Mouse (Mus musculus): ENCODE results near the gene Itsn1.
A peak's percentile ranks its signal among the peaks of the same experiment; 100 is the strongest.

The Itsn1 gene

DNA sequence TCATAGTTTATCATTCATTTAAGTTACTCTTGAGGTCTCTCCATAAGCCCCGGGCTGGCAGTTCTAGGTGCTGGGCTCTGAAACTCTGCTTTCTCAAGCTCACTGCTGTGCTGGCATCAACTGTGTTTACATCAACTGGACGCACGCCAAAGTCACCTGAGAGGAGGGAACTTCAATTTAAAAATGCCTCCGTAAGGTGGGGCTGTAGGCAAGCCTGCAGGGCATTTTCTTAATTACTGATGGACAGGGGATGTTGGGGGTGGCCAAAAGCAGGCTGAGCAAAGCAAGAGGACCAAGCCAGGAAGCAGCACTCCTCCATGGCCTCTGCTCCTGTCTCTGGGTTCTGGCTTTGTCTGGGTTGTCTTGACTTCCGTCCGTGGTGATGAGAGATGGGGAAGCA is 211.6 kb downstream of the Itsn1 start:
- DNase-seq (ENCODE audit: low spot score in 2 of 2), result no peak

DNA sequence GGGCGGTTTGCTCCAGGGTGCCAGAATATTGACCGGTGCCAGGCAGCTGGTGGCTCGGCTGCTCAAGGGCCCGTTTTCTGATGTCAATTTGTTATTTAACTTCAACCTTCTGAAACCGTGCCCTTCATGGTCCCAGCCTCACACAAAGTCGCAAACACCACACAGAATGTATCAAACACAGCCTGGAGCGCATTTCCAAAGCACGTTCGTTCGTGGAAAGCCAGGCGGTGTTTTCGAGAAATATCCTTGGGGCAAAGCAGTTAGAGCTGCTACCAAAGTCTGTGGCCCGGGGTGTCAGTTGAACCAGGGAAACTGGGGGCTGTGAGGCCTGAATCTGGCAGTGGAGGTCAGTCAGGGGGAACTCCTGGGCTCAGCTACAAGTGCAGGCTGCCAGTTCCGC is 213.1 kb downstream of the Itsn1 start:
- no peak for DNase-seq (ENCODE audit: low spot score in 2 of 2)

- peak in 1 of 2 experiments; percentile 57 for DNase-seq (ENCODE audit: low spot score in 2 of 2)
These were observed 217.2 kb downstream of the Itsn1 start for GRCm38 (mm10) chr16:91946261-91946660.

DNA sequence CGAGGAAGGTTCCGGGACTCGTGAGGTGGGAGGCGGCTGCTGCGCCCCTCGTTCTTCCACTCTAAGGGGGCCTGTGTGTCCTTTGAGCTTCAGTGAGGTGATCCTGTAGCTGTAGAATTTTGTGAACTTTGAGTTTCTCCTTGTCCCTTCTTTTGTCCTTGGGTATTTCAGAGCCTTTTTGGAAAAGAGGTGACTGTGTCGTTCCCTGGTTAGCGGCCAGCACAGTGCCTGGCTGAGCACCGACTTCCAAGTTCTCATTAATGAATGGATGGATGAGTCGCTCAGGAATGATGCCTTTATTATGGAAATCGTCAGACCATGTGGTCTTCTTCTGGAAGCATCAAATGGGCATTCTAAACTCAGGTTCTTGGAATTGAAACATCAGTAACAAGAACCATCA is 218.0 kb downstream of the Itsn1 start:
- no peak for DNase-seq (ENCODE audit: low spot score in 2 of 2)

DNA sequence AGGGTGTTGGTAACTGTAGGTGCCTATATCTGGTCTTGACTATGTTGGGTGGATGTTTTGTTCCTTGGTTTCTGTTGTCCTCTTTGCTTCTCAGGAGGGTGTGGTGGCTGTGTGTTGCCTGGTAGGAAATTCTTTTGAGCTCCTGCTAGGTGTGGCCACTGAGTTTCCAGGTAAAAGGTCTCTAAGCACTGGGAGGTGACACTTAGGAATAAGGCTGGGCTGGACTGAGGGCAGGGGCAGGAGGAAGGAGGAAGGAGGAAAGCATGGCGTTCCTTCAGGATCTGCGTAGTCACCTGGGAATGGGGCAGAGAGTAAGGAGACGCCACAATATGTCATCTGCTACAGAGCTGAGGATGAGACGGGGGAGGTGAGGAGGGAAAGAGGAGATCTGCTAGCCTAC is 224.9 kb downstream of the Itsn1 start:
- no peak for DNase-seq (ENCODE audit: low spot score in 2 of 2)

GRCm38 (mm10) chr16:91954766-91955165 is 225.7 kb downstream of the Itsn1 start:
- DNase-seq (ENCODE audit: low spot score in 2 of 2), result no peak

DNA sequence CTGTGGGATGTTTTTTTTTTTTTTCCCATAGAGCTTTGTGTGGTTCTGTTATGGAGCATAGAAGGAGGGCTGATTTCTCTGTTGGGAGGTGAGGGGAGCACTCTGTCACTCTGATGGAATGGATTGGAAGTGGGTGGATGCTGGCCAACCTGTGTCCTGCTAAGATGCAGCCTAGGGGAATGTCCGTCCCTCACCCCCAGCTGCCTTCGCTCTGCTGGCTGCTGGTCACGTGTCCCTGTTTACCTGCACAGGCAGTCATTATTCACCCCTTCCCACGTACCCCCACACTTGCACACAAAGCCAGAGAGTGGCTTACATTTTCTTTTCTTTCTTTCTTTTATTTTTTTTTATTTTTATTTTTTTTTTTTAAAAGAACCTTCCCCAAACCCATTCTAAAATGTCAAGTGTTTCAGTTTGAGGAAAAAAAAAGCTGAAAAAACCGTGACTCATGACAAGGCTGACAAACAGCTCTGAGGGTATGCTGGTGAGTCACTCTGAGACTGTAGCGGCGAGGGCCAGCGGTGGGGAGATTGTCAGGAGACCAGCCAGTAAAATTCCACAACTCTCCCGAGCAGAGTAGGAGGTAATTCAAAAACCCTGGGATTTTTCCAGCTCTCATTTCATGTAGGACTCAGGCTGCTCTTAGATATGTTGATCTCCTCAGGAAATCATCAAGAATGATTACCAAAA is 233.3 kb downstream of the Itsn1 start:
- no peak for DNase-seq (ENCODE audit: low spot score in 2 of 2)

- DNase-seq (ENCODE audit: low spot score in 2 of 2), result no peak
These were observed 233.9 kb downstream of the Itsn1 start for GRCm38 (mm10) chr16:91962894-91963555.

GRCm38 (mm10) chr16:91963556-91963900 is 234.4 kb downstream of the Itsn1 start:
- no peak for DNase-seq (ENCODE audit: low spot score in 2 of 2)

- DNase-seq (ENCODE audit: low spot score in 2 of 2), result no peak
These were observed 235.5 kb downstream of the Itsn1 start for GRCm38 (mm10) chr16:91964308-91965178.

GRCm38 (mm10) chr16:91968725-91969124 is 239.6 kb downstream of the Itsn1 start:
- DNase-seq (ENCODE audit: low spot score in 2 of 2), result no peak

DNA sequence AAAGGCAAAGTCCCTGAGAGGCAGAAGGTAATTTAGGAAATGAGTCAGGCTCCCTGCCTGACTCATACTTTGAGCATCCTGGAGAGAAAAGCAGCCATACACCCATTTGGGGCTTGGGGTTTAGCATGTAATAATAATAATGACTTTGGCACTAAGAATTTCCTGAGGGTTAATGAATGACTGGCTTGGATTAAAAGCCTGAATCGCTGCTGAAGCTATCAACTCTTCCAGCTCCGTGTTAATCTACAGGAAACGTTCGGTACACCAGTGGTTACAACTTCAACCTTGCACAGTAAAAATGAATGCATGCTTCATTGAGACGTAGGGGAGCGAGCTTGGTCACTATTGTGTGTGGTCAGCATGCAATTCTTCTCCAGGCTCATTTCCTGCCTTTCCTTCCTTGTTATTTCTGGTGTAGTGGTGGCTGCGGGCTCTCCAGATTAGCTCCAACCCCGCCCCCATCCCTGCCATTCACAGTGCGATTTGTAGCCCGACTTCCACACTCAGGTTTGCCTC is 240.5 kb downstream of the Itsn1 start:
- DNase-seq (ENCODE audit: low spot score in 2 of 2), result no peak

Data from urinary bladder, postnatal 4 days (tissue).